Mouse (Mus musculus) thymus, adult 2 months (tissue): ENCODE measurements around the gene Pitx1. TPM values are rescaled to one million over a fixed set of nuclear protein-coding genes. Genes with fewer than 3 reads are reported as not detected.

ENCODE experiments used
- DNase-seq: peaks from one replicate; pipeline ENCODE4 v3.0.0; 2021
- H3K27ac ChIP-seq: fragments of 200-500 bp; 2 replicates; pipeline ENCODE4 v1.5.1; 2012; ENCODE audit warnings: low read length, control low read depth; ENCODE audit not compliant: control insufficient read depth, insufficient read depth
- H3K27me3 ChIP-seq: fragments of 200-500 bp; 2 replicates; pipeline ENCODE4 v1.6.1; 2012; ENCODE audit warnings: mild to moderate bottlenecking, low read length, moderate library complexity, mixed read lengths; ENCODE audit not compliant: control insufficient read depth, insufficient read depth
- H3K36me3 ChIP-seq: fragments of 200-500 bp; 2 replicates; pipeline ENCODE4 v1.6.1; 2012; ENCODE audit warnings: mild to moderate bottlenecking, low read length, moderate library complexity; ENCODE audit not compliant: control insufficient read depth, insufficient read depth
- H3K4me1 ChIP-seq: fragments of 200-500 bp; replicated peaks from 2 replicates; pipeline ENCODE4 v1.6.1; 2012; ENCODE audit warnings: low read length; ENCODE audit not compliant: control insufficient read depth, insufficient read depth
- H3K4me3 ChIP-seq: fragments of 200-500 bp; 2 replicates; pipeline ENCODE4 v1.5.1; 2012; ENCODE audit warnings: mild to moderate bottlenecking, low read length, control low read depth, moderate library complexity; ENCODE audit not compliant: control insufficient read depth, insufficient read depth
- CTCF ChIP-seq: fragments of 200-500 bp; IDR thresholded peaks from 2 replicates; pipeline ENCODE4 v1.5.1; 2012; ENCODE audit warnings: mild to moderate bottlenecking, control low read depth, low read length, moderate library complexity, borderline replicate concordance; ENCODE audit not compliant: control insufficient read depth, poor library complexity, insufficient read depth; ENCODE audit errors: extremely low read depth
- POLR2A ChIP-seq: fragments of 200-500 bp; IDR thresholded peaks from 2 replicates; pipeline ENCODE4 v1.6.1; 2012; ENCODE audit warnings: mild to moderate bottlenecking, low read length, control low read depth, moderate library complexity; ENCODE audit not compliant: control insufficient read depth, poor library complexity, insufficient read depth; ENCODE audit errors: extremely low read depth
- WGBS: fragments of 180-500 bp; shearing (Covaris S2); methylation state at CpG from one replicate; pipeline ENCODE4 v1.1.7; 2018; 5-methylcytosine and 5-hydroxymethylcytosine counted together
- polyA plus RNA-seq: library from polyadenylated mRNA; depleted of rRNA; stranded (reverse); fragments of >200 nt; gene quantifications from 2 replicates; pipeline ENCODE4 v1.2.3, GENCODE M21; 2012

Gene Pitx1
- polyA plus RNA-seq, 1 experiment, result 0.07 TPM

GRCm38 (mm10) chr13:55822499-55822898 is 13.5 kb downstream of the Pitx1 start:
- H3K27me3 ChIP-seq, result peaks cover 14% of the 10 kb centered on the region; the same call in 1 of the 2 replicates
- no peaks in the 10 kb centered on the region for H3K4me1 ChIP-seq
- TF ChIP-seq CTCF (no peak), POLR2A (no peak)
- H3K36me3 ChIP-seq, result no peaks in the 10 kb centered on the region
- H3K27ac ChIP-seq, result no peak overlapping the region
- no peak for DNase-seq
- 75% methylated on average over 5 of the region's 5 CpGs for WGBS
- H3K4me3 ChIP-seq, result no peak overlapping the region

DNA sequence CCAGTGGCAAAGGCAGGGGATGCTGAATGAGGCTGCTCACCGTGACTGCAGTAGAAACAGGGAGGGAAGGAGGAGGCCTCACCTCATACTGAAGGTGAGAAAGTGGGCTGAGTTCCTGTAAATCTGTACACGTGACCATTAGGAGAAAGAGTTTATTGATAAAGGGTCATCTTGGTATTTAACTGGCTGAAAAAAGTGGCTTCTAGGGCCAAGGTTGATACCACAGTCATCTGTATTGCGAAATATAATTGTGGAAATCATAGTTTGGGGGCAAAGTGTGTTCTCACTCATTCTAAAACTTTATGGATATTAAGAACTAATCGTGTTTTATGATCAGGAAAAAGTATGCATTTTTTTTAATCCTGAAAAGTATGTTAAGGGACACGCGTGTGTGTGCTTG is 21.2 kb downstream of the Pitx1 start:
- TF ChIP-seq POLR2A, result no peak
- TF ChIP-seq CTCF, result no peak
- H3K4me1 ChIP-seq, result no peaks in the 10 kb centered on the region
- WGBS, result 92% methylated on average over 6 of the region's 6 CpGs
- no peak overlapping the region for H3K4me3 ChIP-seq
- H3K36me3 ChIP-seq, result no peaks in the 10 kb centered on the region
- H3K27me3 ChIP-seq, result no peaks in the 10 kb centered on the region
- DNase-seq, result no peak
- no peak overlapping the region for H3K27ac ChIP-seq

GRCm38 (mm10) chr13:55813490-55814016 is 22.4 kb downstream of the Pitx1 start:
- 76% methylated on average over 5 of the region's 5 CpGs for WGBS
- H3K27me3 ChIP-seq, result no peaks in the 10 kb centered on the region
- DNase-seq, result no peak
- TF ChIP-seq CTCF, result no peak
- TF ChIP-seq POLR2A, result no peak
- H3K27ac ChIP-seq, result no peak overlapping the region
- H3K36me3 ChIP-seq, result no peaks in the 10 kb centered on the region
- H3K4me1 ChIP-seq, result no peaks in the 10 kb centered on the region
- no peak overlapping the region for H3K4me3 ChIP-seq

DNA sequence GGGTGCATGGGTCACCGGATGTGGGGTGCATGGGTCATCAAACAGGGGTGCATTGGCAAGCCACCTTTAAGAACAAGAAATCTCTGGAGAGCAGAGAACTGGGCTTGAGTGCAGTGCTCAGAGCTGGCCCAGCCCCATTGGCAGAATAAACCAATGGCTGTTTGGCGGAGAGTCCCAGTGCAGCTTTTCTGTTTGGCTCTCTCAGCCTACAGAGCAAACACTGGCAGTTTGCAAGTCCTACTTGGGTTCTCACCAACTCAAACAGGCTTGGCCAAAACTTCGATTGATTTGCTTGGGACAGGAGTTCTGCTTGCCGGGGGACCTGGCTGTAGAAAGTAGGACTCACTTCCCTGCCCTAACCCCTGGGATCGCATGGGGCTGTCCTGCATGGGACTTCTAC is 25.0 kb downstream of the Pitx1 start:
- DNase-seq, result no peak
- TF ChIP-seq POLR2A (no peak), CTCF (no peak)
- WGBS, result 88% methylated on average over 5 of the region's 5 CpGs
- Histone ChIP-seq H3K27me3 (no peaks in the 10 kb centered on the region), H3K36me3 (no peaks in the 10 kb centered on the region), H3K27ac (no peak overlapping the region), H3K4me1 (no peaks in the 10 kb centered on the region), H3K4me3 (no peak overlapping the region)

DNA sequence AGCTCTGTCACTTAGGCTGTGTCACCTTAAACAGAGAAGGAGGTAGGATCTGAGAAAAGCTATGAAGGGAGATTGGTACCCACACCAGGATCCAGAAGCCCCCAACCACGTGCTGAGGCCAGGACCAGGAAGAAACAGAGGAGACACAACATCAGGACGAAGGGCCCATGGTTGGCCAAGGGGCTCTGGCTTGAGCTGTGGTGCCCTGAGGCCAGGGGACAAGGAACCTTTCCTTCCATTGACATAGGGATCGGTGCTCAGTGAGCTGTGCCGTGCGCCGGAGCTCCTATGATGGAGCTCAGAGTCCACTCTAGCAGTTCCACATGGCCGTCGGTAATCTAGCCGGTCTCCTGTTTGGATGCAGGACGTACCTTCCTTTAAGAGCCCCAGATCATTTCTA is 26.3 kb downstream of the Pitx1 start:
- Histone ChIP-seq H3K4me3 (no peak overlapping the region), H3K4me1 (no peaks in the 10 kb centered on the region), H3K36me3 (no peaks in the 10 kb centered on the region), H3K27me3 (no peaks in the 10 kb centered on the region), H3K27ac (no peak overlapping the region)
- DNase-seq, result no peak
- no peak for TF ChIP-seq CTCF
- WGBS, result 94% methylated on average over 10 of the region's 10 CpGs

DNA sequence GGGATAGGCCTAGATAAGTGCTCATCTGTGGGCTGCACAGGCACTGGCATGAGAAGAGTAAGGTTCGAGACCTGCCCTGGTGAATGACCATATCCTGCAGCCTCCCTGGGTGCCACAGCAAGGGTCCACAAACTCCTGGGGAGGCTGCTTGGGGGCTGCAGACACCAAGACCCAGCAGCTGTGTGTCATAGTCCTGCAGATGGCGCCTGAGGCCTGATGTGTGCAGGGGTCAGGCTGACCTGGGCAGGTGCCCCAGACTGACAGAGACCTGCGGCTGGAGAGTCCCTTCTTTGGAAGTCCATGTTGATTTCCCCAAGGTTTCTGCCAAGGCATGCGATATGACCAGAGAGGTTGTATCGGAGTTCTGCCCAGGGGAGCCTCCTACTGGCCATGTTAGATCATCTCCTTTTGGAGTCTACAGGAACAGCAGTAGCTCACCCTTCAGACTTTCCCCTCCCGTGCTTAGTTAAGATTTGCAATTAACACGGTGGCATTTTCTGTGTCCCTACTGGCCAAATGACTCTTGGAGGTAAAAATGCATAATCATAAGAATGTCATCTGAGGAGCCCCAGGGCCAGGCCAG is 26.9 kb downstream of the Pitx1 start:
- DNase-seq, result no peak
- no peaks in the 10 kb centered on the region for H3K4me1 ChIP-seq
- H3K36me3 ChIP-seq, result no peaks in the 10 kb centered on the region
- no peak overlapping the region for H3K27ac ChIP-seq
- 83% methylated on average over 7 of the region's 7 CpGs for WGBS
- H3K27me3 ChIP-seq, result no peaks in the 10 kb centered on the region
- H3K4me3 ChIP-seq, result no peak overlapping the region
- TF ChIP-seq CTCF, result no peak
- TF ChIP-seq POLR2A, result no peak

DNA sequence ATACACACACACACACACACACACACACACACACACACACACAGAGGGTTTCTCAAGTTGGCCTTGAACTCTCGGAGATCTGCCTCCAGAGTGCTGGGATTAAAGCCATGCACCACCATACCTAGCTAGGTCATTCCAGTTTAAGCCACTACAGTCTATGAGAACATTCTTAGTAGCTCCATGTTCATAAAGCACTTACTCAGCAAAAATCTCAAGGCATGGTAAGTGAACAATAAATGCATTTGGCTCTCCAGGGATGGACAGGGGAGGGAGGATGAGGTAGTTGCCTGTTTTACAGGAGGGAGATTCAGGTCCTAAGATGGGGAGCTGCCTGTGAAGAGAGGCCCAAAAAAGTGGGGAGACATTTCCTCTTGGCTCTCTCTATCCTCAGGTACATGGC is 32.0 kb downstream of the Pitx1 start:
- Histone ChIP-seq H3K36me3 (no peaks in the 10 kb centered on the region), H3K27ac (no peak overlapping the region), H3K4me3 (no peak overlapping the region), H3K4me1 (no peaks in the 10 kb centered on the region), H3K27me3 (no peaks in the 10 kb centered on the region)
- DNase-seq, result no peak
- no peak for TF ChIP-seq POLR2A
- no peak for TF ChIP-seq CTCF
- 88% methylated on average over 1 of the region's 1 CpGs for WGBS
